Mouse (Mus musculus): Measurements from ENCODE around the gene Fgb.
A peak's percentile ranks its signal among the peaks of the same experiment; 100 is the strongest.

The Fgb gene

DNA sequence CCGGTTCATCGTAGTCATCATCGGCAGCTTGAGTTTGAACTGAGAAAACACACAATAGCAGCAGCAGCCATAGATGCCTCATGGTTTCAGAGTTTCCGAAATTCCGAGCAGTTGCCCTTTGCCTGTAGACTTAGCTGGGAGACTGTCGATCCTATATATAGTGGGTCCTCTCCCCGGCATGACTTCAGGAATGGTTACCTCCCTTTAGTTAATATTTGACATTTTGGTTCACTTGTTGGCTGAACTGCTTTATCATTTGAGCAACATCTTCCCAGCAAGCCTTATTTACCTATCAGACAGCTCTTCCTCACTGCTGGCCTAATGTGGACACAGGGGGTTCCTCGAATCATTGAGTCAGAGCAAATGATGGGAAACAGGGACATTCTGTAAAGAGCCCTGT, at the start of gene Fgb:
Gene Fgb, minus strand, starts transcription at position 184 of the 400 bp plus-strand sequence.
- DNase-seq (ENCODE audit: low spot score) = no peak

DNA sequence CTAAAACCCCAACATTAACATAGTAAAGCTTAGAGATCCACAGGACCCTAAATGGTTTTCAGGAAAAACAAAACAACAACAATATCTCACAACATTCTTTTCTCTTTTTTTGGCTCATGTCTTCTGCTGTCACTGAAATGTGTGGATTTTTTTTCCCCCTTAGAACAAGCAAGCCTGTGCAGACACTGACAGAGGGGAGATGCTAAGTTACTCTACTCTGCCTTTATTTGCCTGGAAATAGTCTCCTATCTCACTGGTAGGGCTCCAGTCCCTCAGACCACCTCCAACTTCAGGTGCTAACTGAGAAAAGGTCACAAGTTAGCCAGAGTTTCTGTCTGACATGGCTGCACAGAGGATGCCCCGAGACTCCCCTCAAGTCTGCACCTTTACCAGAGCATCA, 49.5 kb upstream of the Fgb start:
- no peak for DNase-seq (ENCODE audit: low spot score)

DNA sequence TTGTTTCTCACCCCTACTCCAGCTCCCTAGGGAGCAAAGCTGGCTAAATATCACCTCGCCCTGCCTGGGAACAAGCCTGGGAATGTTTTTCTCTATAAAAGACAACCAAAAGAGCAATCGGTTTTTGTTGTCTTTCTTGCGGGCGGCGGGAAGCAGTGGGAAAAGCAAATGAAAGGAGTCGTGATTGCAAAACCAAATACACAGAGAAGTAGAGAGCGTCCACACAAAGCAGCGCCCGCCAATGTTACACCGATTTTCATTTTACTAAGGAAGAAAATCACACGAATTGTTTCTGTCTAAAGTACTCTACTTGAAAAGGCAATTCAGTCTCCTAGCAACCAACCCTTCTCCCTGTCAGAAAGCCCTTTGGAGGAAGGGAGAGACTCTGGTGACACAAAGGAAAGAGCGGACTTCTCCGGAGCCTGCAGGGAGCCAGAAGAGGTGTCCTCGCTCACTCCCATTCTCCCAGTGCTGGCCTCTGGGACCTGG, 48.9 kb upstream of the Fgb start:
- DNase-seq (ENCODE audit: low spot score) = peak; percentile 61

DNA sequence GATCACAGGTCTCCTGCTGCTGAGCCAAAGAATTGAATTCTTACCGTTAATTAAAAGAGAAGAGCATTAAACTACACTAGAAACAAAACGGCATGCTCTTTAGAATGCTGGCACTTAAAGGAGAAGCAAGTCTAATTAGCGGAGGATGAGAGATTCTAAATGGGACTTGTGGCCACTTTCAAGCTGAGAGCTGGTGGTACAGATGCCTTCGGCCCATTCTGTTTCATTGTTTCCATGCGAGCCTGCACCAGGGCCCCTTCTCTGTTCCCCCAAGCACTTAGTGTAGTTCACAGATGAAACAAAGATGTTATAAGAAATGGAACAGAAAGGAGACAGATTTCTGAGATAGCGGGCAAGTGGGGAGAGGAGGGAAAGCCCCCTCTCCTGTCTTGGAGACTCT, 47.9 kb upstream of the Fgb start:
- DNase-seq (ENCODE audit: low spot score) = peak; percentile 21

DNA sequence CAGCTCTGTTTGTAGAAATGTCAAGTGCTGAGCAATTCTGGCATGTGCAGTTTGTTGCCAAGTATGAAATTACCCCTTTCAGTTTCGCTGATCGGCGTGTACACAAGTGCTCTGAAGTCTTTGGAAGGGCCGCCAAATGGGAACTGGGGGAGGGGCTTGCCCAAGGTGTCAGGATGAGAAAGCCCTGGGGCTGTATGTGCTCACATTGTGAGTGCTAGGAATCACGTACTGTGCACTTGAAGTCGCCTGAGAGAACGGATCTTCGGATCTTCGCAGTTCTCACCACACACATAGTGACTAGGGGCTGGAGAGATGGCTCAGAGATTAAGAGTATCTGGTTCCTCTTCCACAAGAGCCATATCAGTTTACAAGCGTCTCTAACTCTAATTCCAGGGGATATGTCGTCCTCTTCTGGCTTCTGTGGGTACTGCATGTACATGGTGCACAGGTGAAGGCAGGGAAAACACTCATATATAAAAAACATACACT, 30.9 kb upstream of the Fgb start:
- peak; percentile 78 for DNase-seq (ENCODE audit: low spot score)

DNA sequence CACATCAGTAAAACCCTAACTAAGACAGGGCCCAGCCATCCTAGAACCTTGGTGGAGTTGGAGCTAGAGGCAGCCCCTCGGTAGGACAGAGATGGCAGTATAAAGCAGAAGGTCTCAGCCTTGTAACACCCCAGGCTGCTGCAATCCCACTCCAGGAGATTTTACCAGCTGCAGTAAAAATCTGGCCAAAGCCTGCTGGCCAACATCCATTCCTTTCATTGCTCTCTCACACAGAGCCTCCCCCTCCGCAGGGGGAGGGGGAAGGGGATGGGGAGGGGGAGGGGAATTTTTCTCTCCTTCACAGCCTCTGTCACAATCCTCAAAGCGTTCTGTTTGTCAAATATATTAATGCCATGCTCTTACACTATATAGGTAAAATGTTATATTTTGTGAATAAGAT, 26.9 kb upstream of the Fgb start:
- DNase-seq (ENCODE audit: low spot score) = no peak

DNA sequence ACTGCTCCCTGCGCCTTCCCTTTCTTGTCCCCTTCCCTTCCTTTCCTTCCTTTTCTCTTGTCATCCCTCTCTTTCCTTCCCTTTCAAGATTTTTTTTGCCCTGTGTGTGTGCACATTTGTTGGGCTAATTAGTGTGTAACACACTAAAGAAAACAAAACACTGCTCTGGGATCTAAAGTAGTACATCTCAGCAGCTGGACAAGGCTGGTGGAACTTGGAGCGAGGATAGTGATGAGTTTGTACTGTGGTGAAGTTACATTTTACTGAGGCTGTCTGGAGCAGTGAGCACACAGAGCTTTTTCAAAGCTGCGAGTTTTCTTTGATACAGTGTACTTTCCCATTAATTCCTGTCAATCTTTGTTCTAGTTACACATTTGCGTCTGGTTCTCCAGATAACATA, 20.6 kb upstream of the Fgb start:
- no peak for DNase-seq (ENCODE audit: low spot score)

DNA sequence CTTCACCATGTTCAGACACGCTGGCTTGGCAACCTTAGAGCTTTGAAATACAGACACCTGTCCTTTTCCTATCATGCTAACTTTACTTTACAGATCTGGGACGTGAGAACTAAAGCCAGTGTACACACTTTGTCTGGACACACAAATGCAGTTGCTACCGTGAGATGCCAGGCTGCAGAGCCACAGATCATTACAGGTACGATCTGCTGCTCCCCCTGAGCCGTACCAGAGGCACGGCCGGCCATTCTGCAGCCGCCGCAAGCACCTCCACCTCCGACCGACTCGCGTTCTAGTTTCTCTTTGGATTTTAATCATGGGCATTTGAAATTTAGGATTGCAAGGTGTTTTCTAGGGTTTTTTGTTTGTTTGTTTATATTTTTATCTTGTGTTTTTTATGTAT, 19.2 kb upstream of the Fgb start:
- DNase-seq (ENCODE audit: low spot score) = no peak

DNA sequence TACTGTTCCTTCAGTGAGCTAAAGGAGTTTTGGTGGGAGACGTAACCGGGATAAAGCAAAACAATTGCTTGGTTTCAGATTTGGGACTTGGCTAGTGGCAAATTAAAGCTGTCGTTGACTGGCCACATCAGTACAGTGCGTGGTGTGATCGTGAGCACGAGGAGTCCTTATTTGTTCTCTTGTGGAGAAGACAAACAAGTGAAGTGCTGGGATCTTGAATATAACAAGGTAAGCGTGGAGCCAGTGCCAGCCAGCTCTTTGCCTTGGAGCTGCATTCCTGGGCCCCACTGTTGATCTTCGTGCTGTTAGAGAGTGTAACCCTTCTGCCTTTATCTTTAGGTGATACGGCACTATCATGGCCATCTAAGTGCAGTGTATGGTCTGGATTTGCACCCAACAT, 18.3 kb upstream of the Fgb start:
- DNase-seq (ENCODE audit: low spot score) = no peak

DNA sequence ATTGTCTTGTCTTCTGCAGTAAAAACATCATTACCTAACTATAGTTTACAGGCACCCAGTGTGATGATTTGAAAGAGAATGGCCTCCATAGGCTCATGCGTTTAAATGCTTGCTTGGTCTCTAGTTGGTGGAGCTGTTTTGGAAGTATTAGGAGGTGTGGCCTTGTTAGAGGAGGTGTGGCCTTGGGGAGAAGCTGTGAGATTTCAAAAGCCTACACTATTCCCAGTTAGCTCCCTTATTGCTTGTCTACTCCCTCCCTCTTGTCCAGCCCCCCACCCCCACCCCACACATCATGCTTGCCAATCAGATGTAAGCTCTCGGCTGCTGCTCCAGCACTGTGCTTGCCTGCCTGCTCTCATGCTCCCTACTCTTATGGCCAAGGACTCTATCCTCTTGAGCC, 7.4 kb upstream of the Fgb start:
- DNase-seq (ENCODE audit: low spot score) = no peak

DNA sequence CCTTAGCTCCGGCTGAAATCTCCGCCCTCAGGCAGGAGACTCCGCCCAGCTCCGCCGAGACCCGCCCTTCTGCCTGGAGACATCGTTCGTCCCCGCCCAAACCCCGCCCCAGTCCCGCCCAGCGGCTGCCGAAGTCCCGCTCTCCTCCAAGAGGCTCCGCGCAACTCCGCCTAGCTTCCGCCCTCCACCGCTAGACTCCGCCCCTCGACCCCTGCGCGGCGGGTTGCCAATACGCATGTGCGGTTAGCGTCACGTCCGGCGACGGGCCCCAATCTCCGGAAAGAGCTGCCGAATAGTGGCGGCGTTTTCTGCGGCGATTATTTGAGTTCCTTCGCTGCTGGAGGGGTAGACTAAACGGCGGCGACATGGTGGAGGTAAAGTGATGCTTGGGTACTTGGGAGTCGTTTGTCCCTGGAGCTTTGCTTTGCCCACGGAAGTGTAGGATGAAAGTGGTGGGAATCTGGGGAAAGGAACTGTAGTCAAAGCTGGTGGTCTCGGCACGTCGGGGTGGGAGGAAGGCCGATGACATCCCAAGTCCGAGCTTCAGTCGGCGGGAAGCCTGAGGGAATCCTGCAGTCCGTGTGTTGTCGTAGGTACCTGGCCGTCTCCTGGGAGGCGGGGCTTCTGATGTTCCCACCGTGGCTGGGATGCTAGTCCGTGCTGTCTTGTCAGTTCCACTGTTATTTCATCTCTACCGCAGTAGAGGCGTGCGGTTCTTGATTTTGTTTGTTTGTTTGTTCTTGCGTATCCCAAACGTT, 5.8 kb upstream of the Fgb start, which contains the start of gene Plrg1:
Gene Plrg1, plus strand, starts transcription at position 242 of the 758 bp plus-strand sequence.
- DNase-seq (ENCODE audit: low spot score) = peak; percentile 98

DNA sequence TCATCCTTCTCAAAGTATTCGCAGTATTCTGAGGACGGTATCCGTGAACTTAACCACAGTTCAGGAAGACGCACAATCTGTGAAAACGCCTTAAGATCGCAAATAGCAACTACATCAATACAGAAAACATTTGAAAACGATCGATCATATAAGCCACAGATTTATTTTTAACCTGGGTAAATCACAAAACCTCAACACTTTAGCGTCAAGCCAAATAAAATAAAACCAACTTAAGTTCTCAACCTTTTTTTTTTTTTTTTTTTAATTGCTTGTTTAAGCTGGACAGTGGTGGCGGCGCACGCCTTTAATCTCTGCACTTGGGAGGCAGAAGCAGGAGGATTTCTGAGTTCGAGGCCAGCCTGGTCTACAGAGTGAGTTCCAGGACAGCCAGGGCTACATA, 5.1 kb upstream of the Fgb start:
- no peak for DNase-seq (ENCODE audit: low spot score)

DNA sequence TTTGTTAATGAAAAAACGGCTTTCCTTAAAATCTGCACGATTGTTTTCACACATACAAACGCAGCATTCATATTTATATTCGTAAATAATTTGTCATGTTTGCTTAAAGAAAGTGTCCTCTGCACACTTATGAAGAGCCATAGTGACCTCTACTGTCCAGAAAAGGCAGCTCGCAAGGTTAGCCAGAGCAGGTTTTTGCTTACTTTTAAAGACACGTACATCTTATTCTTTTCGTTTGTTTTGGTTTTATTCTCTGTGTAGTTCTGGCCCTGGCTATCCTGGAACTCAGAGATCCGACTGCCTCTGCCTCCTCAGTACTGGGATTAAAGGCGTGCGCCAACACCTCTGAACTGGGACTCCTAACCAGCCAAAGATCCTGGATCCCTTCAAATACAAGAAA, 4.1 kb upstream of the Fgb start:
- peak; percentile 69 for DNase-seq (ENCODE audit: low spot score)

DNA sequence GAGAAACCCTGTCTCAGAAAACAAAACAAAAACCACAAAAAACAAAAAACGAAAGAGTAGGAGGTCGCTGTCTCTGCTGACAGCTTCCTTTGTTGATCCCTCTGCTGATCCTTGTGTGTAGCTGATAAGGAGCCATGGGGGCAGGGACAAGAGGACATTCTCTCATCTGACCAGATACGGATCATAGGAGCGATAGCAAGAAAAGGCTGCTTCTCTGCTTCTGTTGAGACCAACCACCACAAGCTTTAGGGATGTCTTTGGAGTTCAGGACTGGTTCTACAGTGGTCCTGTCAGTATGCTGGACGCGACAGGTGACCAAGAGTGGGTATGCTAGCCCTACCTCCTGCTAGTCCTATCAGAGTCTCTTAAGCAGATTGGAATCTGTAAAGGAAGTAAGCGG, 3.5 kb upstream of the Fgb start:
- DNase-seq (ENCODE audit: low spot score) = no peak

DNA sequence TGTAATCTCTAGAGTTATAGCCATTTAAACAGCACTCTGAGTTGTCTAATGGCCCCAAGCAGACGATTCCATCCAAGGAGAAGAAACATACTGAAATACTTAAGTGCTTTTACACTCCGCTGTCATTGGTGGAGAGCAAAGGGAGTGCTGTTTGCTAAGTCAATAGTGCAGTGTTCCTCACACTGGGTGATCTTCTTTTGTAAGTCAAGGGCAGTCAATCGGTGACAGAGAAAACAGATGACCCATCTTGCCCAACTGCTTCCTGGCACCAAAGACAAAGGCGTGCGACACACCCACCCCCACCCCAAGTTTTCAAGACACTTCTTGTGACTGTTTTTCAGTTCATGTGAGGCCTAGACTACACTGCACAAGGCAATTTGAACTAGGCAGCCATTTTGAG, 2.4 kb upstream of the Fgb start:
- no peak for DNase-seq (ENCODE audit: low spot score)

DNA sequence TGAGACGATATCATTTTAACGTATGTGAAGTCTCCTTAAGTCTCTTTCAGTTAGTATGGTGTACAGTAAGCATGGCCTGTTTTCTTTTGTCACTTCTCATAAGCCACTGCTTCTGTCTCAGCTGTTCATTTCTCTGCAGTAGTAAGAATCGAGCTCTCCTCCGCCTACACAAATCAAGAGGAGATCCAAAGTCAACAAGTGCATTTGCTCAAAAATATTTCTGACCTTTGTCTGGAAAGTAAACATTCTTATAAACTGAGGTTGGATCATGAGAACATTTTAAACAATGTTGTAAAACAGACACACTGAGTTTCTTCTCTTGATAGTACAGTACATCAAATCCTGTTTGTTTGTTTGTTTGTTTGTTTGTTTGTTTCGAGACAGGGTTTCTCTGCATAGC, 998 bp upstream of the Fgb start:
- DNase-seq (ENCODE audit: low spot score) = no peak

DNA sequence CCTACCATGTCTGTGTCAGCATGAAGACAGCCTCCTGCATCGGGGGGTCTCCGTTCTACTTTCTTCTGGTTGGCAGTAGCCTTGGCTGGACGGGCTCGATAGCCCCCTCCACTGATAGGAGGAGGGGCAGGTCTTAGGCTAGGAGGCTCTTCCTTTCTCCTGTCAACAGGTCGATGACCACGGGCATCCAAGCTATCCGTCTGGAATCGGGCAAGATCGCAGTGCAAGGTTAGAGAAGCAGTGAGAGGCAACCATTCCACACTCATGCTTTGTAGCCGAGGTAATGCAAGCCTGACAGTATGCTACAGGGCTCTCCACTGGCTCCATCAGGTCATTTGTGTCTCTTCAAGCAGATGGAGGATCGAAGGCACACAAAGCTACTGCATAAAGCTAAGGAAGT, 3.0 kb downstream of the Fgb start:
- DNase-seq (ENCODE audit: low spot score) = no peak

DNA sequence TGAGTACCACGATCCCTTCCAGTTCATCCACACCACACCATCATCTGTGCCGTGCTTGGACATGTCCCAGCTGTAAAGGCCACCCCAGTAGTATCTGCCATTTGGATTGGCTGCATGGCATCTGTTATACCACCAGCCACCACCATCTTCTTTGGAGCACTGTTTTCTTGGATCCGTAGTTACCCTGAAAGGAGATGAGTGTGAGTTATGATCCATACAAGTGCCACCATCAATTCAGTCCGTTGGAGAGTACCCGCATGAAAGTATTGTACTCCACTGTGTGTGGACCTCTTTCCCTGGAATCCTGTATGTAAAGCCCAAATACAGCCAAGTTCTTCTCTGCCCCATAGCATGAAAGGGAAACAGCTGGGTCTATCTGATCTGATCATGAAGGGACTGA, 7.2 kb downstream of the Fgb start:
- no peak for DNase-seq (ENCODE audit: low spot score)

DNA sequence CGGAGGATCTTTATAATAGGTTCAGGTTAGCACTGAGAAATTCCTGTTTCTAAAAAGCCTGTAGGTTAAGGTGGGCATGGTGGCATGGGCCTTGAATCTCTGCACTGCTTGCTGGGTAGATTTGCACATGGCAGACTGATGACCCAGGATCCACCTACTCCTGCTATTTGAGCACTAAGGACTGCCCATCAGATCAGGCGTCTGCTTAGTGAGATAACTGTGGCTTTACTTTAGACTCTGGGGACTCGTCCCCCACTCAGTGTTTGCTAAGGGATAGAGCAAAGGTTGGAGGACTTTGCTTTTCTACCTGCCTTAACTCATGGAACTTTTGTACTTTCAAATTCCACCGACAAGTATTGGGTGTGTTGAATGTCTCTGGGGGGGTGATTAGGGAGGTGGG, 10.0 kb downstream of the Fgb start:
- DNase-seq (ENCODE audit: low spot score) = no peak

DNA sequence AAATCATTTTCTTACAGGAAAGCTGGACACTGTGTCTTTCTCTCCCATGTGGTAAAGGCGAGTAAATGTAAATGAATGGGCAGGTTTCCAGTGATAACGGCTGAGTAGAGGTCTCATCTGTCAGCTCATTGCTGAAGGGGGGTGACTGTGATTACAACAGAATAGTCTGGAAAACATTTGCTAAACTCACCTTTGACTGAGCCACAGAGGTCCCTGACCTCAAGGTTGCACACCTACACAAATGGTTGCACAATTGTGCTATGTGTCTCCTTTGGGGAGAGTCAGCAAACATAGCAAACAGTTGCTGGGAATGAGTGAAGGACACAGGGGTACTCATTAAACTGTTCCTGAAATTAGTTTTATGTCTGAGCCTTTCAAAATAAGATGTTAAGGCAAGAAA, 10.8 kb downstream of the Fgb start:
- no peak for DNase-seq (ENCODE audit: low spot score)

DNA sequence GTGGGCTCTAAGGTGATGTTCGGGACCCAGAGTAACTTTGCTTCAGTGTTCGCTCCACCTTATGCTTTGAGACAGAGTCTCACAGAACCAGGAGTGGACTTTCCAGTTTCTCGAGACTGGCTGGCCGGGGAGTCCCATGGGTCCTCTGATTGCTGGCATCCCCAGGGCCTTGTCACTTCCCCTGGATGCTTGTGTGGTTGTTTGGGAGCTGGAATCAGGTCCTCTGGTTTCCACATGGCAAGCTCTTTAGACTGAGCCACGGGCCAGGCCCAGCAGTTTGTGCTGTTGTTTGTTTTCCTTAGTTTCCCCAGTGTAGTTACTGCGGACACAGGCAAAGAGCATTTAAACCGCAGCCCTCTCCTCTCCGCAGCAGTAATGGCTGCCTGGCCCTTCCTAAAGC, 15.9 kb downstream of the Fgb start:
- no peak for DNase-seq (ENCODE audit: low spot score)

DNA sequence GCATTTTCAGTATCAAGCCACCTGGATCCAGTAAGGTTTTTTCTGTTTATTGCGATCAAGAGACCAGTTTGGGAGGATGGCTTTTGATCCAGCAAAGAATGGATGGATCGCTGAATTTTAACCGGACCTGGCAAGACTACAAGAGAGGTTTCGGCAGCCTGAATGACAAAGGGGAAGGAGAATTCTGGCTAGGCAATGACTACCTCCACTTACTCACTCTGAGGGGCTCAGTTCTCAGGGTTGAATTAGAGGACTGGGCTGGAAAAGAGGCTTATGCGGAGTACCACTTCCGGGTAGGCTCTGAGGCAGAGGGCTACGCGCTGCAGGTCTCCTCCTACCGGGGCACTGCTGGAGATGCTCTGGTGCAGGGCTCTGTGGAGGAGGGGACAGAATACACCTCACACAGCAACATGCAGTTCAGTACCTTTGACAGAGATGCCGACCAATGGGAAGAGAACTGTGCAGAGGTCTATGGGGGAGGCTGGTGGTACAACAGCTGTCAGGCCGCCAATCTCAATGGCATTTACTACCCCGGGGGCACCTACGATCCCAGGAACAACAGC, 16.8 kb downstream of the Fgb start:
- peak; percentile 3 for DNase-seq (ENCODE audit: low spot score)

DNA sequence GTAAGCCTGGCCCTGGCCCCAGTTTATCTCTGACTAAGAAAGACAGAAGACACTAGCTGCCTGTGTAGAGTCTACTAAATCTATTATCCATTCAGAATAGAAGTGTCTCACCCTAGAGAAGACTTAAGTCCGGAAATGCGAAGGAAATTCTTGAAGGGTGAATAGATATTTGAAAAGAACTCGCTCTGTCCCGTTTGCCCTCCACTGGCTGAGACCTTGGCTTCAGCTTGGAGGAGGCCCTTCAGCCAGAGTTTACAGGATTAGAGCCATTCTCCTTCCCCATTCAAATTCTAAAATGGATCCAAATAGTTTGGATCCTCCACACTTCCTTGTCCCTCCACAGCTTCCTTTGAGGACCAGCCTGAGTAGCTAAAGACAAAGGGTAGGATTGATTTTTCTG, 19.3 kb downstream of the Fgb start:
- no peak for DNase-seq (ENCODE audit: low spot score)
